Mouse (Mus musculus) erythroblast, embryonic 14.5 days (primary cell): ENCODE data around the gene Cgnl1. TPM values are rescaled to one million over a fixed set of nuclear protein-coding genes. Genes with fewer than 3 reads are reported as not detected.

Source experiments
- H3K27me3 ChIP-seq: 2 replicates; pipeline ENCODE4 v1.6.1; 2012; ENCODE audit warnings: inconsistent platforms; ENCODE audit not compliant: control insufficient read depth
- H3K36me3 ChIP-seq: 2 replicates; pipeline ENCODE4 v1.6.1; 2012; ENCODE audit warnings: mild to moderate bottlenecking, inconsistent platforms; ENCODE audit not compliant: control insufficient read depth
- H3K4me1 ChIP-seq: 2 replicates; pipeline ENCODE4 v1.6.1; 2012; ENCODE audit warnings: inconsistent platforms; ENCODE audit not compliant: control insufficient read depth
- H3K4me3 ChIP-seq: replicated peaks from 2 replicates; pipeline ENCODE3; 2012; ENCODE audit warnings: moderate library complexity, mild to moderate bottlenecking, inconsistent platforms
- H3K9me3 ChIP-seq: 2 replicates; pipeline ENCODE4 v1.6.1; 2012; ENCODE audit warnings: low read length, inconsistent platforms, mixed read lengths; ENCODE audit not compliant: control insufficient read depth
- GATA1 ChIP-seq: IDR thresholded peaks from 2 replicates; pipeline ENCODE4 v1.6.1; 2012; ENCODE audit warnings: low read length, inconsistent platforms, mixed read lengths
- TAL1 ChIP-seq: IDR thresholded peaks from 3 replicates; pipeline ENCODE4 v1.6.1; 2012; ENCODE audit warnings: low read length, inconsistent platforms, mixed read lengths
- polyA plus RNA-seq: library from polyadenylated mRNA; stranded (reverse); fragments of >175 nt; gene quantifications from 2 replicates; pipeline ENCODE4 v1.2.3, GENCODE M21; 2012

Gene Cgnl1
- polyA plus RNA-seq, 1 experiment: not detected

GRCm38 (mm10) chr9:71759893-71760292 is 11.5 kb downstream of the Cgnl1 start:
- H3K4me3 ChIP-seq: no peak overlapping the region
- H3K27me3 ChIP-seq: no peaks in the 10 kb centered on the region
- peaks cover 5% of the 10 kb centered on the region; the same call in 1 of the 2 replicates for H3K9me3 ChIP-seq
- H3K36me3 ChIP-seq: no peaks in the 10 kb centered on the region
- no peaks in the 10 kb centered on the region for H3K4me1 ChIP-seq
- TF ChIP-seq TAL1: no peak
- no peak for TF ChIP-seq GATA1

GRCm38 (mm10) chr9:71757386-71757785 is 14.0 kb downstream of the Cgnl1 start:
- no peak overlapping the region for H3K4me3 ChIP-seq
- no peaks in the 10 kb centered on the region for H3K4me1 ChIP-seq
- peaks cover 5% of the 10 kb centered on the region; the same call in 1 of the 2 replicates for H3K9me3 ChIP-seq
- TF ChIP-seq GATA1 (no peak), TAL1 (no peak)
- H3K27me3 ChIP-seq: no peaks in the 10 kb centered on the region
- H3K36me3 ChIP-seq: no peaks in the 10 kb centered on the region

- TF ChIP-seq TAL1 (no peak), GATA1 (no peak)
- Histone ChIP-seq H3K9me3 (peaks cover 2% of the 10 kb centered on the region; the same call in 1 of the 2 replicates), H3K4me3 (no peak overlapping the region), H3K27me3 (no peaks in the 10 kb centered on the region), H3K36me3 (no peaks in the 10 kb centered on the region), H3K4me1 (no peaks in the 10 kb centered on the region)
Observed at GRCm38 (mm10) chr9:71756916-71757315, 14.5 kb downstream of the Cgnl1 start.

GRCm38 (mm10) chr9:71753981-71754380 is 17.4 kb downstream of the Cgnl1 start:
- TF ChIP-seq TAL1 (no peak), GATA1 (no peak)
- Histone ChIP-seq H3K4me1 (peaks cover 3% of the 10 kb centered on the region; the same call in 1 of the 2 replicates), H3K9me3 (no peaks in the 10 kb centered on the region), H3K27me3 (no peaks in the 10 kb centered on the region), H3K4me3 (no peak overlapping the region), H3K36me3 (no peaks in the 10 kb centered on the region)

GRCm38 (mm10) chr9:71753529-71753928 is 17.9 kb downstream of the Cgnl1 start:
- Histone ChIP-seq H3K4me1 (peaks cover 3% of the 10 kb centered on the region; the same call in 1 of the 2 replicates), H3K27me3 (no peaks in the 10 kb centered on the region), H3K4me3 (no peak overlapping the region), H3K9me3 (no peaks in the 10 kb centered on the region), H3K36me3 (no peaks in the 10 kb centered on the region)
- TF ChIP-seq TAL1: no peak
- TF ChIP-seq GATA1: no peak

GRCm38 (mm10) chr9:71753117-71753516 is 18.3 kb downstream of the Cgnl1 start:
- Histone ChIP-seq H3K36me3 (no peaks in the 10 kb centered on the region), H3K9me3 (no peaks in the 10 kb centered on the region), H3K4me3 (no peak overlapping the region), H3K4me1 (peaks cover 3% of the 10 kb centered on the region; the same call in 1 of the 2 replicates), H3K27me3 (no peaks in the 10 kb centered on the region)
- TF ChIP-seq TAL1 (no peak), GATA1 (no peak)

GRCm38 (mm10) chr9:71750015-71750672 is 21.3 kb downstream of the Cgnl1 start:
- no peaks in the 10 kb centered on the region for H3K27me3 ChIP-seq
- H3K36me3 ChIP-seq: no peaks in the 10 kb centered on the region
- peaks cover 4% of the 10 kb centered on the region for H3K9me3 ChIP-seq
- TF ChIP-seq TAL1 (no peak), GATA1 (no peak)
- H3K4me1 ChIP-seq: peaks cover 6% of the 10 kb centered on the region; the same call in 1 of the 2 replicates
- no peak overlapping the region for H3K4me3 ChIP-seq

GRCm38 (mm10) chr9:71746405-71746804 is 25.0 kb downstream of the Cgnl1 start:
- peaks cover 4% of the 10 kb centered on the region for H3K9me3 ChIP-seq
- no peak overlapping the region for H3K4me3 ChIP-seq
- H3K27me3 ChIP-seq: no peaks in the 10 kb centered on the region
- TF ChIP-seq TAL1 (no peak), GATA1 (no peak)
- peaks cover 6% of the 10 kb centered on the region; the same call in 1 of the 2 replicates for H3K4me1 ChIP-seq
- no peaks in the 10 kb centered on the region for H3K36me3 ChIP-seq

GRCm38 (mm10) chr9:71738081-71738930 is 33.1 kb downstream of the Cgnl1 start:
- Histone ChIP-seq H3K36me3 (no peaks in the 10 kb centered on the region), H3K27me3 (no peaks in the 10 kb centered on the region), H3K4me1 (no peaks in the 10 kb centered on the region), H3K4me3 (no peak overlapping the region), H3K9me3 (no peaks in the 10 kb centered on the region)
- TF ChIP-seq GATA1 (no peak), TAL1 (no peak)
